Mouse (Mus musculus) limb, embryonic 12.5 days (tissue): ENCODE results near the gene Gga3. TPM values are rescaled to one million over a fixed set of nuclear protein-coding genes. Genes with fewer than 3 reads are reported as not detected.
"Not testable (repeated sequence)": the region's sequence is repeated elsewhere in the genome, so short reads cannot be mapped to it uniquely, and the experiment has no call there.

ENCODE experiments used
- ATAC-seq: fragments of 200-750 bp; cut with Nextera tagmentation; 2 replicates; pipeline ENCODE4 v1.8.0; 2017; ENCODE audit warnings: low read depth, moderate TSS enrichment; ENCODE audit not compliant: insufficient number of reproducible peaks, insufficient read depth, low FRiP score, low TSS enrichment
- H3K27ac ChIP-seq: fragments of 300-500 bp; sonication (generic); 2 replicates; pipeline ENCODE4 v1.5.1; 2016; ENCODE audit warnings: mild to moderate bottlenecking, moderate library complexity
- H3K27me3 ChIP-seq: fragments of 300-500 bp; sonication (generic); 2 replicates; pipeline ENCODE4 v1.6.1; 2016; ENCODE audit warnings: mild to moderate bottlenecking, moderate library complexity
- H3K36me3 ChIP-seq: fragments of 300-500 bp; sonication (generic); 2 replicates; pipeline ENCODE4 v1.6.1; 2016; ENCODE audit warnings: mild to moderate bottlenecking, moderate library complexity
- H3K4me1 ChIP-seq: fragments of 300-500 bp; sonication (generic); replicated peaks from 2 replicates; pipeline ENCODE4 v1.6.1; 2016
- H3K4me2 ChIP-seq: fragments of 300-500 bp; sonication (generic); 2 replicates; pipeline ENCODE4 v1.6.1; 2016; ENCODE audit warnings: mild to moderate bottlenecking, moderate library complexity
- H3K4me3 ChIP-seq: fragments of 300-500 bp; sonication (generic); replicated peaks from 2 replicates; pipeline ENCODE4 v1.5.1; 2016; ENCODE audit warnings: mild to moderate bottlenecking
- H3K9ac ChIP-seq: fragments of 300-500 bp; sonication (generic); replicated peaks from 2 replicates; pipeline ENCODE4 v1.6.1; 2016; ENCODE audit warnings: mild to moderate bottlenecking, moderate library complexity
- H3K9me3 ChIP-seq: fragments of 300-500 bp; sonication (generic); 2 replicates; pipeline ENCODE4 v1.6.1; 2016; ENCODE audit warnings: mild to moderate bottlenecking, moderate library complexity
- WGBS: fragments of 180-500 bp; shearing (Covaris S2); methylation state at CpG from one replicate; pipeline ENCODE4 v1.1.7; 2016; 5-methylcytosine and 5-hydroxymethylcytosine counted together
- polyA plus RNA-seq: library from polyadenylated mRNA; unstranded; fragments of >200 nt; fragmentation: Nextera tagmentation; extraction: Ambion mirVana; gene quantifications from 2 replicates; pipeline ENCODE4 v1.2.1, GENCODE M21; 2016

Gene Gga3
- 20.3 and 21.7 TPM in 2 replicates for polyA plus RNA-seq

DNA sequence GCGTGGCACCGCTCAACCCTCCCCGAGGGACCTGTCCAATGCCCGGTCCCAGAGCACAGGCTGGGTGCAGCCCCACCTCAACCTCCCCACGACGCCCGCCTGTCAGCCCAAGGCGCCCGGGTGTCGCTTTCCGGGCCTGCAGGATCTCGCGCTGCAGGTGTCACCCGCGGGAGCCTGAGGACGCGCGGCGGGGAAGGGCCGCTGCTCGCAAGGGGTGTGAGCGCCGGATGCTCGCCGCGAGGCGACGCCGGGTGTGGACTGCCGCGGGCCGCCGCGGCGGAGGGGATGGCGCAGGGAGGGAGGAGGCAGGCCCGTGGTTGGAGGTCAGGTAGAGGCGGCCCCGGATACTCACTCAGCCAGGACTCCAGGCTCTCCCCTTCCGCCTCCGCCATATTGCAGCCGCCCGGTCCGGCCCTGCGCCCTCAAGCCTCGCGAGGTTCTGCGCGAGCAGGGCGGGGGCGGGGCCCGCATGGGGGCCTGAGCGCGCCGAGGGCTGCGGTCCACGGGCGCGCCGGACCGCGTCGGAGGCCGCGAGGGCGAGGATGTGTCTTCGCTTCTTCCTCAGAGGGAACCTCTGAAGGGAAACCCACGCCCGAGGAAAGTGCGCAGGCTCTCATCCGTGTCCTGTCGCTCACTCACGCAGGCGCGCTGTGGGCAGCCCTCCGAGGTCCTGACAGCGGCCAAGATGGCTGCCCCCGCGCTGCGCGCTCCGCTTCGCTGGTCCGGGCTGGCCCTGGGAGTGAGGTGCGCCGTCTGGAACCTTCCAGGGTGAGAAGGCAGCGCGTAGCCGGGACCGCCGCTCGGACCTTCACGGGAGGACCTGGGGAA is at the start of gene Gga3, which contains the start of gene Mrps7:
Gene Gga3 (minus strand): TSS at position 576 of the 828 bp plus-strand sequence.
Gene Mrps7 (plus strand): TSS at position 450 of the 828 bp plus-strand sequence.
- Histone ChIP-seq H3K9me3 (no peaks in the 10 kb centered on the region), H3K9ac (peak within 1 kb of the TSS; percentile 93), H3K4me1 (peaks cover 23% of the 10 kb centered on the region), H3K27me3 (no peaks in the 10 kb centered on the region), H3K27ac (peak within 1 kb of the TSS; percentile 89), H3K36me3 (peaks cover 58% of the 10 kb centered on the region), H3K4me3 (peak within 1 kb of the TSS; percentile 97), H3K4me2 (peak within 1 kb of the TSS; percentile 95)
- WGBS: under 1% methylated on average over 92 of the region's 93 CpGs
- ATAC-seq: peak; percentile 94

DNA sequence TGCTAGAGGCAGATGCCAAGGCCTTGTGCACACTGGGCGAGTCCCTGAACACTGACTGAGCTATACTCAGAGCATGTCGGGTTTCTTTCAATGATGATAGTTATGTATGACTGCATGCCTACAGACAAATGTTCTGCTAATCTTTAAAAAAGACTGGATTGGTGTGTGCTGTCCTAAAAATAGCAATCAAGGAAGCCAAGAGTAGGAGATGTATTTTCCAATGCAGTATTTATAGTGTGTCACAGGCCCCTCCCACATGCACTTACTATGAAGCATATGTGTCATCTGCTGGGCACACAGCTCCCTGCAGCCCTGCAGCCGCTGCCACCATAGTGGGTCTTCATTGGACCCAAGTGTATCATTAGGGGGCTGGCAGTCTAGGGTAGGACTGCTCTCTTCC is 49.3 kb upstream of the Gga3 start:
- Histone ChIP-seq H3K27me3 (no peaks in the 10 kb centered on the region), H3K4me1 (no peaks in the 10 kb centered on the region), H3K36me3 (peaks cover 57% of the 10 kb centered on the region), H3K9ac (no peak overlapping the region), H3K4me3 (no peak overlapping the region), H3K27ac (no peak overlapping the region), H3K4me2 (no peak overlapping the region), H3K9me3 (no peaks in the 10 kb centered on the region)
- WGBS: 85% methylated on average over 3 of the region's 3 CpGs
- no peak for ATAC-seq

DNA sequence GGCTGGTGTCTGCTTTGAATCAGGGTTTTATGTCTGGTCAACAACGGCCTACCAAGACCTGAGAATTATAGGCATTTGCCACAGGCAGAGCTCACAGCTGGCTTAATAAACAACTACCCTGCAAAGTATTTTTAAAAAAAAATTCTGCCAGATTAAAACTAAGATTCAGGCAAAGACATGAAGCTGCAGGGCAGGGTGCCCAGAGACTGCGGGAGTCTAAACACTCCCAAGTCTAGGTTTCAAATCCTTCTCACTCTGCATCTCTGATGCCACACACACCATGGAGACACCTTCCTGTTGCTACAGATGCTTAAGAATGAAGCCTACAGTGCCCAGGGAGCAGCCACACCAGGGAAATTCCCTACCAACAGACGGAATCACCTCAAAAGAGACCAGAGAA is 47.8 kb upstream of the Gga3 start:
- Histone ChIP-seq H3K9ac (no peak overlapping the region), H3K27me3 (no peaks in the 10 kb centered on the region), H3K9me3 (no peaks in the 10 kb centered on the region), H3K4me2 (no peak overlapping the region), H3K4me1 (no peaks in the 10 kb centered on the region), H3K27ac (no peak overlapping the region), H3K4me3 (no peak overlapping the region), H3K36me3 (peaks cover 64% of the 10 kb centered on the region)
- no peak for ATAC-seq
- 78% methylated on average over 3 of the region's 3 CpGs for WGBS

DNA sequence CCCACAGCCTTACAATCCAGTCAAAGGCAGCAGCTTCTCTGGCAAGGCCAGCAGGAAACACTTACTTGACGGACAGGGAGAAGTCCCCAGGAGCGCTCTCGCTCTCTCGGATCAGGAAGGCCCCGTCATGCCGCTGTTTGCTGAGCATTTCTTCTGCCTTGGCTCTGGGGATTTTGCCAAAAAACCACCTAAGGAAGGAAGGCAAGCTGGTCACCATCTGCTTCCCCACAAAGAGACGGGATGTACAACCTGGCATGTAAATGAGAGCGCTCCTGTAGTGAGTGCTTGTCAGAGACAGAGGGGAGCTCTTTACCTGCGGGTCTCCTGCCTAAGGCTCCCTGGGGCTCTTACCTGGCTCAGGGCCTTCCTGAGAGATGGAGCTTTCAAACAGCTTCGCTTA is 45.9 kb upstream of the Gga3 start:
- H3K9me3 ChIP-seq: no peaks in the 10 kb centered on the region
- H3K36me3 ChIP-seq: peaks cover 71% of the 10 kb centered on the region
- 77% methylated on average over 10 of the region's 10 CpGs for WGBS
- no peak overlapping the region for H3K4me2 ChIP-seq
- H3K4me1 ChIP-seq: no peaks in the 10 kb centered on the region
- no peak for ATAC-seq
- H3K27ac ChIP-seq: no peak overlapping the region
- H3K4me3 ChIP-seq: no peak overlapping the region
- H3K9ac ChIP-seq: no peak overlapping the region
- H3K27me3 ChIP-seq: no peaks in the 10 kb centered on the region

DNA sequence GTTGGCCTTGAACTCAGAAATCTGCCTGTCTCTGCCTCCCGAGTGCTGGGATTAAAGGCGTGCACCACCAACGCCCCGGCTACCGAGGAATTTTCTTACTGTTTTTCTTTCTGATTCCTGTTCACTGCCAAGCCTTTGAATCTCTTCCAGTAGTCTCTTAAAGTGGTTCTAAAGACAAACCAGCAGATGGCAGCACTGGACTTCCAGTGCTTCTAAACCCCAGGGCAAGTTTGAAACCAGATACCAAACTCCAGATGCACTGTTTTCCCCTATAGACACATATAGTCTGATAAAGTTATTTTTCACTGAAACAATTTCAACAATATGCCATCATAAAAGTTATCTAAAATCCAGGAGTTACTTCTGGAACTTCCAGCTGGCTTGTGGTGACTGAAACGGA is 43.6 kb upstream of the Gga3 start:
- Histone ChIP-seq H3K27ac (no peak overlapping the region), H3K4me3 (no peak overlapping the region), H3K27me3 (no peaks in the 10 kb centered on the region), H3K4me2 (no peak overlapping the region), H3K36me3 (peaks cover 69% of the 10 kb centered on the region), H3K9ac (no peak overlapping the region), H3K9me3 (no peaks in the 10 kb centered on the region), H3K4me1 (no peaks in the 10 kb centered on the region)
- WGBS: 69% methylated on average over 6 of the region's 6 CpGs
- ATAC-seq: no peak

DNA sequence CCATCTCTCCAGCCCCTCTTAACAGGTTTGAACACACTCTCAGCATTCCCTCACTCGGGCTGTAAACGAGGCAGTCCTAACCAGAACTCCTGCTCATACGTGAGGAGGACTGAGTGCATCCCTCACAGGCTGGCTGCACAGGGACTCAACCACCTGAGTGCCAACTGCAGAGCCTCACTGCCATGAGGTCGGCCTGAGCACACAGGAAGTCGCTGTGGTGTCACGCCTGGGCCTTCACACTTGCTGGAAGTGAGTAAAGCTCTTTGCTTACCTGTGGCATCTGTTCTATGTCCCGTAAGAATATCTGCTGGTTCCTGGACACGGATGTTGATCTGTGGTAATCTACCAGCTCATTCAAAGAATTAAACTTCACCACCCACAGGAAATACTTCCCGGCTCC is 42.6 kb upstream of the Gga3 start:
- no peaks in the 10 kb centered on the region for H3K27me3 ChIP-seq
- no peak overlapping the region for H3K27ac ChIP-seq
- no peak overlapping the region for H3K4me2 ChIP-seq
- no peaks in the 10 kb centered on the region for H3K4me1 ChIP-seq
- H3K9ac ChIP-seq: no peak overlapping the region
- no peak for ATAC-seq
- WGBS: 93% methylated on average over 9 of the region's 9 CpGs
- H3K9me3 ChIP-seq: no peaks in the 10 kb centered on the region
- no peak overlapping the region for H3K4me3 ChIP-seq
- peaks cover 64% of the 10 kb centered on the region for H3K36me3 ChIP-seq

DNA sequence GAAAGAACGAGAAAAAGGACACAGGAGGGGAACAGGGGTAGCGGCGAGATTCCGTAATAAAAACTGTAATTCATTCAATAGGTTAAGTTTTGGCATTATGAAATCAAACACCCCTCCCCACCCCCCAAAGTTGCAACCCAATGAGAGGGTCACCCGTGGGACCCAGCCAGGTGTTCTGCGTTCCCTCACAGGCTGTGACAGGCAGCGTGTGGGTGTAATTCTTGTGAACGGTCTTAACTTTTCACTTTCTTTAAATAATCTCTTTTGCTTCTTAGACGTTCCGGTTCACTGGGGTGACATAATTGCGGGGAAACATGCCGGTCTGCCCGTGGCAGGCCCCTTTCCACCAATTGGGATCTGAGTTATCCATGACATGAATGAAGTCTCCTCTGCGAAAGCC is 41.6 kb upstream of the Gga3 start:
- H3K4me3 ChIP-seq, H3K4me2 ChIP-seq, H3K27ac ChIP-seq, ATAC-seq, H3K27me3 ChIP-seq, H3K9ac ChIP-seq, H3K4me1 ChIP-seq, H3K9me3 ChIP-seq: not testable (repeated sequence)
- 90% methylated on average over 14 of the region's 14 CpGs for WGBS
- H3K36me3 ChIP-seq: peaks cover 57% of the 10 kb centered on the region

DNA sequence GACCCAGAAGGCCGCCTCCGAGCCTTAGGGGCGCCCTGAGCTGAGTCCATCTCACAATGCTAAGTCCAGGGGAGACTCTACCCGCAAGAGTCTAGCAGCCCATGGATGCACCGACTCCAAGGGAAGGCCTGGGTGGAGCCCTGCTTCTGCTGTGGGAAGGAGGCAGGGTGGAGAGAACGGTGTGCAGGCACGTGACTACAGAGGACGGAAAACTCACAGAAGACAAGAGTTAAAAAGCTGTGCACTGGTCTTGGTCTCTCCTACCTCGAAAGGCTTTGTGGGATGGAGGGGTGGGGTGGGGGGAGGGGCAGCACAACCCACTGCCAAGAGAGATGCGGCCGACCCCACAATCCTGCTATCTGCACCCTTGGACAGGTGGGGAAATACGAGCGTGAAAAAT is 40.5 kb upstream of the Gga3 start:
- H3K4me1 ChIP-seq: no peaks in the 10 kb centered on the region
- 94% methylated on average over 13 of the region's 13 CpGs for WGBS
- no peaks in the 10 kb centered on the region for H3K27me3 ChIP-seq
- H3K4me2 ChIP-seq: no peak overlapping the region
- no peak overlapping the region for H3K9ac ChIP-seq
- H3K27ac ChIP-seq: no peak overlapping the region; the same call in 1 of the 2 replicates
- peaks cover 47% of the 10 kb centered on the region for H3K36me3 ChIP-seq
- no peak overlapping the region for H3K4me3 ChIP-seq
- ATAC-seq: peak; percentile 43; the same call in 1 of the 2 replicates
- no peaks in the 10 kb centered on the region for H3K9me3 ChIP-seq

DNA sequence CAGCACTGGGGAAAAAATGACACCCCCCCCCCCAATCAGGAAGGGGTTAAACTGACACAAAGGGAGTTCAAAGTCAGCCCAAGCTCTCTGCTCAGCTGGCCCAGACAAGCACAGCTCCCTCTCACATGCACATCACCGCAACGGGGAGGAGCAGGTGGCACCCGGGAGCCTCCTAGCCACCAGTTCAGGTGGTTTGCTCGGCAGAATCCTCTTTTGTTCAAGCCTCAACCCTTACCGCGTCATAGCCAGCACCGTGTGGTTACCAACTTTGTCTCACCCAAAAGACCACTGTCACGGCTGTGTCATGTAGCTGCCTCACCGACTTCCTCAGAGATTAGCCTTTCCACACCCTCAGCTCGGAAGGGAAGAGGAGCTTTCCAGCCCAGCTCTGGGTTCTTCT is 39.4 kb upstream of the Gga3 start:
- Histone ChIP-seq H3K9ac (no peak overlapping the region), H3K36me3 (peaks cover 41% of the 10 kb centered on the region), H3K27ac (no peak overlapping the region), H3K4me2 (no peak overlapping the region), H3K4me3 (no peak overlapping the region), H3K4me1 (no peaks in the 10 kb centered on the region), H3K27me3 (no peaks in the 10 kb centered on the region), H3K9me3 (no peaks in the 10 kb centered on the region)
- ATAC-seq: no peak
- 72% methylated on average over 10 of the region's 10 CpGs for WGBS

DNA sequence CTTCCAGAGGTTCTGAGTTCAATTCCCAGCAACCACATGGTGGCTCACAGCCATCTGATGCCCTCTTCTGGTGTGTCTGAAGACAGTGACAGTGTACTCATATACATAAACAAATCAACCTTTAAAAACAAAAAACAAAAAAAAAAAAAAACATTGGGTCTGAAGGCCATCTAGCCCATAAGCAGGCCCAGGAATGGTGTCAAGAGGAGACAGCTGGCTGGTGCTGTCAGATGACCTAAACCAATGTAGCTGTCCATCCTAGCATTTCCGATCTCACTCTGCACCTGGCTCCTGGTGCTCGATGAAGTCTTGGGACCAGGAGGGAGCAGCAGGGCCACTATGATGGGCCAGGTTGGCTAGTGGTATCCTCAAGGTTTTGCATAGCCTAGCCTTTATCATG is 38.9 kb upstream of the Gga3 start:
- Histone ChIP-seq H3K9me3 (no peaks in the 10 kb centered on the region), H3K4me1 (no peaks in the 10 kb centered on the region), H3K9ac (no peak overlapping the region), H3K36me3 (peaks cover 36% of the 10 kb centered on the region), H3K27ac (no peak overlapping the region), H3K4me2 (no peak overlapping the region), H3K27me3 (no peaks in the 10 kb centered on the region), H3K4me3 (no peak overlapping the region)
- ATAC-seq: no peak
- 92% methylated on average over 2 of the region's 2 CpGs for WGBS

DNA sequence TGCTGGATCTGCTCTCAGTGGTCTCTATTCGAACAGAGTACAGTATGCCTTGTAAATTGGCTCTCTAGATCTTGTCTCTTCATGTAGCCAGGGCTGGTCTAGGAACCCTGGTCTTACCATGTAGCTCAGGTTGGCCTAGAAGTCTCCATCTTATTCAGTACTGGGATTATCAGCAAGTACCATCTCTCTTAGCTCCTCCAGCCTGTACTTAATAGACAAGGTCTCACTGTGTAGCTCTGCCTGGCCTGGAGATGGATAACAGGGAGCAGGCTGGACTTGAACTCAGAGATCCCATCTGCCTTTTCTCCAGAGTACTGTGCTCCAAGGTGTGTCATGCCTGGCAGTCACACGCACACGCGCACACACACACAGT is 37.8 kb upstream of the Gga3 start:
- Histone ChIP-seq H3K4me2 (no peak overlapping the region), H3K9ac (no peak overlapping the region), H3K27ac (no peak overlapping the region), H3K4me1 (no peaks in the 10 kb centered on the region), H3K9me3 (no peaks in the 10 kb centered on the region), H3K4me3 (no peak overlapping the region), H3K27me3 (no peaks in the 10 kb centered on the region), H3K36me3 (peaks cover 31% of the 10 kb centered on the region)
- ATAC-seq: no peak
- 86% methylated on average over 4 of the region's 4 CpGs for WGBS
